Mouse (Mus musculus) stomach, embryonic 16.5 days (tissue): ENCODE measurements around the gene Psmb7. TPM values are rescaled to one million over a fixed set of nuclear protein-coding genes. Genes with fewer than 3 reads are reported as not detected.

Source experiments
- ATAC-seq: fragments of 200-750 bp; cut with Nextera tagmentation; 2 replicates; pipeline ENCODE4 v1.8.0; 2017; ENCODE audit warnings: moderate number of reproducible peaks, moderate TSS enrichment; ENCODE audit not compliant: insufficient read depth, low FRiP score
- H3K27ac ChIP-seq: fragments of 300-500 bp; sonication (generic); 2 replicates; pipeline ENCODE4 v1.5.1; 2014; ENCODE audit warnings: low read length
- H3K27me3 ChIP-seq: fragments of 300-500 bp; sonication (generic); 2 replicates; pipeline ENCODE4 v1.6.1; 2014; ENCODE audit warnings: low read length, control low read depth, mixed read lengths; ENCODE audit not compliant: control insufficient read depth, insufficient read depth
- H3K36me3 ChIP-seq: fragments of 300-500 bp; sonication (generic); 2 replicates; pipeline ENCODE4 v1.6.1; 2014; ENCODE audit warnings: low read length; ENCODE audit not compliant: control insufficient read depth, insufficient read depth
- H3K4me1 ChIP-seq: fragments of 300-500 bp; sonication (generic); 2 replicates; pipeline ENCODE4 v1.6.1; 2014; ENCODE audit warnings: low read length, control low read depth, mixed read lengths; ENCODE audit not compliant: control insufficient read depth, insufficient read depth
- H3K4me2 ChIP-seq: fragments of 300-500 bp; sonication (generic); 2 replicates; pipeline ENCODE4 v1.6.1; 2014; ENCODE audit warnings: low read depth, low read length, mixed read lengths
- H3K4me3 ChIP-seq: fragments of 300-500 bp; sonication (generic); replicated peaks from 2 replicates; pipeline ENCODE4 v1.5.1; 2014; ENCODE audit warnings: mild to moderate bottlenecking, low read length
- H3K9ac ChIP-seq: fragments of 300-500 bp; sonication (generic); 2 replicates; pipeline ENCODE4 v1.6.1; 2014; ENCODE audit warnings: low read length
- H3K9me3 ChIP-seq: fragments of 300-500 bp; sonication (generic); replicated peaks from 2 replicates; pipeline ENCODE4 v1.6.1; 2016; ENCODE audit warnings: low read length, control low read depth; ENCODE audit not compliant: control insufficient read depth
- WGBS: fragments of 180-500 bp; shearing (Covaris S2); extraction: QIAGEN DNeasy Blood & Tissue Kit; methylation state at CpG from one replicate; pipeline ENCODE4 v1.1.7; 2014; 5-methylcytosine and 5-hydroxymethylcytosine counted together
- polyA plus RNA-seq: library from polyadenylated mRNA; unstranded; fragments of >200 nt; fragmentation: Nextera tagmentation; extraction: Ambion mirVana; gene quantifications from 2 replicates; pipeline ENCODE4 v1.2.1, GENCODE M21; 2015

The Psmb7 gene
- polyA plus RNA-seq, 1 experiment from 2014 or later, result 213 TPM

DNA sequence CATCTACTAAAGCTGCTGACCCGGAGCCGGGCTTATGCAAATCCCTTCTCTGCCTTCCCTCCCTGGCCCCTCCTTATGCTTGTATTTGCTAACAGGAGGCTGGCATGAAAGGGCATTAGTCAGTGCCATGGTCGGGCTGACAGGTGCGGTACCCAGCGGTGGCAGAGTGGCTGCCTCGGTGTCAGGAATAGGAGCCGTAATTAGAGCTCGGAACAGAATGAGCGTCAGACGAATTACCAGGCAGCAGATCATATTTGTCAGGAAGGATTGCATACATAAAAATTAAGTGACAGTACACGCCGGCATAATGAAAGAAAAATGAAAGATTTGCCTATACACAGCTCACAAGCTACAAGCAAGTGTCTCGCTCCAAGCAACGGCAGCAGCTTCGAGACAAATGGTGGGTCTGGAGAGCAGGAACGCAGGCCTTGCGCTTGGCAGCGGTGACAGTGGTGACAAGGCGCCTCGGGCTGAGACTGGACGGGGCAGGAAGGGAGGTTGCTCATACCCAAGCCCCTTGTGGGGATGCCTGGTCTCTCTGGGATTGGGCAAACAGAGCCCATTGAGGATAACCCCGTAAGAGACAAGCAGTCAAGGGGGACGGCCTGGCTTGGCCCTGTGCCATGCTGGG lies 71.8 kb downstream of the Psmb7 start:
- H3K4me3 ChIP-seq, result no peak overlapping the region
- no peak for ATAC-seq
- no peak overlapping the region for H3K9ac ChIP-seq
- no peaks in the 10 kb centered on the region for H3K4me1 ChIP-seq
- H3K36me3 ChIP-seq, result peaks cover 35% of the 10 kb centered on the region; the same call in 1 of the 2 replicates
- H3K4me2 ChIP-seq, result no peak overlapping the region
- H3K27me3 ChIP-seq, result no peaks in the 10 kb centered on the region
- WGBS, result 87% methylated on average over 23 of the region's 23 CpGs
- no peaks in the 10 kb centered on the region for H3K9me3 ChIP-seq
- no peak overlapping the region for H3K27ac ChIP-seq

DNA sequence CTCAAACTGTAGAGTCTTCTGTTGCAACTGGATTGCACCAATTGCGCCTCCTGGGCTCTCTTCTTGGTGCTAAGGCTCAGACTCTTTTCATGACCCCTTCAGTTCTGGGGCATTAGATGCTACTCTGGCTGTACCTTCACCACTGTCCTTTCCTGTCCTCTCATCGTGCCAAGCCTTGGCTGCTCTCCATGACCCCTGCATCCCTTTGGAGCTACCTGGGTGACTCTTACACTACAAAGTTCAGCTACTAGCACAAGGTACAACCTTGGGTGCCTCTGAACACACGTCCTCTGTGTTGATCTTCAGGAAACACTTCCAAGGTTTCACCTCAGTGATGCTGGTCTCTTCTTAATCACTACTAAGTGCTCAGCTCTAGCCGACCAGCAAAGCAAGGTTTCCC lies 81.3 kb downstream of the Psmb7 start:
- WGBS, result 89% methylated on average over 4 of the region's 4 CpGs
- no peaks in the 10 kb centered on the region for H3K4me1 ChIP-seq

DNA sequence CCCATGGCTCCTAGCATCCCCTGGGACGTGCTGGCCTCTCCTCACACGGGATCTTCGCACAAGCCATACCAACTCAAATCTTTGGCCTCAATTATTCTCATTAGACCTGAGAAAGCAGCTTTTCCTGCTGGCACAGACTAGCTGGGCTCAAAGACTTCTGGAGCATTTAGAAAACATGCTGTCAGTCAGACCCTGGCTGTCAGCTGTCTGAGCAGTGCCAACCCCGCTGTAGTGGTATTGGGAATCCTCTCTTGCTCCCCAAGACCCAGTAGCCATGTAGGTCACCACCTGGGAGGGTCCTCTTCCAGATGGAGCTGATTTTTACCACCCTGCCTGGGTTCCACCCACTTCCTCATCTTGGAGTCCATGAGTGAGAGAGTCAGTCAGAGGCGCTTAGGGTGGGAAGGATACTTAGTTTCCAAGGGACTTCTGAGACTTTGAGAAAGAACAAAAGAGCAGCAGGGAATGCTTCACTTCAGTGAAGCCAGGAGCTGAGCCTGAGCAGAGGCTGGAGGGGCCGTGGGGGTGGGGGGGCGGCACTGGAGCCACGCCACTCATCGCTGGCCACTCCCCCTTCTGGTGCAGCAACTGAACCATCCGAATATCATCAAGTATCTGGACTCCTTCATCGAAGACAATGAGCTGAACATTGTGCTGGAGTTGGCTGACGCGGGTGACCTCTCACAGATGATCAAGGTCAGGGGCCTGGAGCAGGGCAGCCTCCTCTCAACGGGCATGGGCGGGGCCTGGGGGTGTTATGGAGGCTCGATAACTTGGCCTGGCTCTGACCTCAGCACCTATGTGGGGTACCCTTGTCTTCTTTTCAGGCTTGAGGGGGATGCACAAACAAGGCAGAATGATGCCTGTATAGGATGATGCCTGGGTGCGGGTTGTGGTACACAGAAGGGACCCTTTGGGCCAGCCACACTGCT lies 83.3 kb downstream of the Psmb7 start:
- H3K4me2 ChIP-seq, result no peak overlapping the region
- no peak overlapping the region for H3K27ac ChIP-seq
- WGBS, result 73% methylated on average over 17 of the region's 17 CpGs
- no peaks in the 10 kb centered on the region for H3K9me3 ChIP-seq
- H3K9ac ChIP-seq, result no peak overlapping the region
- H3K27me3 ChIP-seq, result no peaks in the 10 kb centered on the region
- no peak overlapping the region for H3K4me3 ChIP-seq
- ATAC-seq, result no peak
- H3K36me3 ChIP-seq, result peaks cover 13% of the 10 kb centered on the region
- H3K4me1 ChIP-seq, result no peaks in the 10 kb centered on the region

More for the DNA sequence above, 81.3 kb downstream of the Psmb7 start:
- no peak overlapping the region for H3K4me2 ChIP-seq
- peaks cover 13% of the 10 kb centered on the region for H3K36me3 ChIP-seq
- no peak for ATAC-seq
- no peak overlapping the region for H3K9ac ChIP-seq
- H3K27ac ChIP-seq, result no peak overlapping the region
- no peak overlapping the region for H3K4me3 ChIP-seq
- H3K27me3 ChIP-seq, result no peaks in the 10 kb centered on the region
- no peaks in the 10 kb centered on the region for H3K9me3 ChIP-seq

DNA sequence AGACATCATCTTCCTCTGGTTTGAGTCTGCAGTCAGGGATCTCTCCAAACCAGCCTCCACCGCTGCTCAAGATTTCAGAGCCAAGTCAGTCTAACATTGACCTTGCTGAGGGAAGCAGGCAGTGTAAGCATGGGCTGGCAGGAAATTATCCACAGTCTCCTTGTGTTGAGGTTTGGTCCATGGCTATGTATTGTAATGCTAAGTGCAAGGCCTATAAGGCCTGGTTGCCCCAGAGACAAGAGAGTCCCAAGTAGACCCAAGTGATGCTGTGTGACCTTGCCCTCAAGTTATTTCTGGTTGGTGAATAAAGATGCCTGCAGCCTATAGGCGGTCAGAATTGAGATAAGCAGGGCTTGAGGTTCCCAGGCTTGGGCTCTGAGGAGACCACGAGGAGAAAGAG lies 87.2 kb downstream of the Psmb7 start:
- no peak for ATAC-seq
- WGBS, result 86% methylated on average over 3 of the region's 3 CpGs
- Histone ChIP-seq H3K27ac (no peak overlapping the region), H3K9me3 (no peaks in the 10 kb centered on the region), H3K27me3 (no peaks in the 10 kb centered on the region), H3K4me1 (no peaks in the 10 kb centered on the region), H3K36me3 (peaks cover 13% of the 10 kb centered on the region), H3K4me3 (no peak overlapping the region), H3K9ac (no peak overlapping the region), H3K4me2 (no peak overlapping the region)

DNA sequence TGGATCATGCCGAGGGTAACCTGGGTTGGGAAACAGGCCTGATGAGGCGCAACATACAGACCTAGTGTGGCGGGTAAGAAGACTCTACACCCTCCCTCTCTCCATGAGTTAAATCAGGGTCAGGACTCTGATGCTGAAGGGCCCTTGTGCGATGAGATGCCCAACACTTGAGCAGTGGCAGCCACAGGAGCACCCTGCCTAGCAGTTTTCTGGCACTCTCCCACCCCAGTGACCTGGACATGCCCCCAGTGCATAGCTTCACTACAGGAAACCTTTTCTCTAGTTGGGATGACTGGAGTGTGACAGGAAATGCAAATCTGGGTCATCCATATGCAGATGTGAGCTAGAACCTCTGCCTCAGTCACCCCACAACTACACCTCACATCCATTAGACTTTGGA lies 88.2 kb downstream of the Psmb7 start:
- no peak overlapping the region for H3K4me2 ChIP-seq
- no peak for ATAC-seq
- no peaks in the 10 kb centered on the region for H3K4me1 ChIP-seq
- H3K27ac ChIP-seq, result no peak overlapping the region
- H3K9ac ChIP-seq, result no peak overlapping the region
- no peaks in the 10 kb centered on the region for H3K9me3 ChIP-seq
- WGBS, result 80% methylated on average over 4 of the region's 4 CpGs
- H3K36me3 ChIP-seq, result peaks cover 7% of the 10 kb centered on the region
- H3K27me3 ChIP-seq, result no peaks in the 10 kb centered on the region
- no peak overlapping the region for H3K4me3 ChIP-seq

DNA sequence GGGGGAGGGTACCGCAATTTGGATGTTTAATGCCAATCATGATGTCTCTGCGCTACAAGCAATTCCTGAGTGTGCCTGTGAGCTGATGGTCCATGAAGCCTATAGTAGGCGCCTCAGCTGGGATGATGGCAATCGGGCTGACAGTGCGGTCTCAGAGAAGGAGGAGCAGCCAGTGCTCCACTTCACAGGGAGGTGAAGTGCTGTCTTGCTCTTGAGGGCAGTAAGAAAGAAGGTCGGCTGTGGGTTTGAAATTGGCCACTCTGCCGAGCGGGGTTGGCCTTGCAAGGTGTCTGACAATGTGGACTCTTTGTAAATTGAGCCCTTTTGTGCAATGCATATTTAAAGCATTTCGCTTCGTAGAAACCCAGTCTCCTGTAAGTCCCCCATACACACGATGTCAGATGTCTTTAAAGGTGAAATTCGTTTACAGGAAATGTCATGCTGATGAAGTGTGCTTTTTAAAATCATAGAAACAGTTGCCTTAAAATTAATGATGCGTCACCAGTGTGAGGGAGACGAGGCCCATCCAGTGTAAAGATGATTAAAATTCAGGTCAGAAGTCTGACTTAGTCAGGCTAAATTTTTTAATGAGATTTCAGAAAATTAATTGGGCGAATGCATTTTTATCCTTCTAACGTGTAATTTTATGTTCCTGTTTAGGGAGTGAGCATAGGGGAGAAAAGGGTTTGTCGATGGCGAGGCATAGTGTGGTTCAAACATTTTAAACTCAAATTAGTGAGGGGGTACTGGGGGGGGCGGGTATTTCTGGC lies 89.5 kb downstream of the Psmb7 start:
- Histone ChIP-seq H3K4me1 (no peaks in the 10 kb centered on the region), H3K27me3 (no peaks in the 10 kb centered on the region), H3K27ac (no peak overlapping the region), H3K9ac (no peak overlapping the region), H3K9me3 (no peaks in the 10 kb centered on the region), H3K4me2 (no peak overlapping the region), H3K36me3 (0 out of 2 replicates have a peak, but pooled peaks cover 4% of the 10 kb centered on the region), H3K4me3 (no peak overlapping the region)
- ATAC-seq, result no peak
- WGBS, result 53% methylated on average over 19 of the region's 19 CpGs

DNA sequence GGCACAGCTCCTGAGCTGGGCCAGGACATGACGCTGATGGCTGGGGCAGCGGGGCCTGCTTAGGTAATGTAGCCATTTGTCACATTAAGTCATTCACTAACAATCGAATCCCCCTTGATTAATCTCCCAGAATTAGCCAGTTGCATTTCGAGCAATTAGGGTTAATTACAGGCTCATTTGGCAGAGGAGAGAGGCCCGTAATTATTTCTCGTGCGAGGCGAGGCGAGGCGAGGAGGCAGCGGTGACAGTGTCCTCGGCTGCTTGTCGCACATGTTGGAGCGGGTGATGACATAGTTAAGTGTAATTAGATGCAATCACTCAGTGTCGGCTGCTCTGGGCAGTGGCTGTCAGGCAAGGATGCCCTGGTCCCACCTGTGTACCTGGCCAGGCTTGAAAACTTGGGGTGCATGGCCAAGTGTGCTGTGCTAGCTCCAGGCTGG lies 91.9 kb downstream of the Psmb7 start:
- Histone ChIP-seq H3K4me1 (no peaks in the 10 kb centered on the region), H3K27ac (no peak overlapping the region), H3K4me2 (no peak overlapping the region), H3K27me3 (no peaks in the 10 kb centered on the region), H3K9ac (no peak overlapping the region), H3K9me3 (no peaks in the 10 kb centered on the region), H3K4me3 (no peak overlapping the region), H3K36me3 (no peaks in the 10 kb centered on the region)
- WGBS, result 87% methylated on average over 15 of the region's 15 CpGs
- no peak for ATAC-seq

DNA sequence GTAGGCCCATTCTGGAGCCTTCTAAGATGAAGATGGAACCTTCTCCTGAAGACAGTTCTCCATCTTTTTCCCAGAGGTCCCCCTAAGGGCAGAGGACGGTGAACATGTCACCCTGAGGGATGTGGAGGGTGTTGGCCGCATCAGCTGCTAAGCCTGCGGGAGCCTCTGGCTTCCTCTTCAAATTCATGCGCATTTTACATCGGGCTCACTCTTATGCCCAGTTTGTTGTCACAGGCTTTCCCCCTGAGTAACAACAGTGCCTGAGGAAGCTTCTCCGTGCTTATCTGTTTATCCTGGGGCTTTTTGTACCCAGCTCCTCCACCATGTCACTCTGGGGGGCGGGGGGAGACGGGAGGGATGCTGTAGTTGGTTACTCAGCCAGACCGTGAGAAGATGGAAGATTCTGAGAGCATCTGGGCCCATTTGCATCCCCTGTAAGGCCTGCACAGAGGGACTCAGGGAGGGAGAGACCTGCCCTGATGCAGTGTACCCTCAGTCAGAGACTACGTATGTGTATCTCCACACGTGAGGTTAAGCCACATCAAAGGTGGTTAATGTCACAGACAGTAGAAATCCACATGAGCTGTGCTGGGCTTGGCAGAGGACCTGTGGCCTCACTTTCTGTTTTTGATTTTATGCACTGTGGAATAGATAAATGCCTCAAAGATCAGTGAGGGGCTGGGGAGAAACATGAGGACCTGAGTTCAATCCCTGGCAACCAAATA lies 95.9 kb downstream of the Psmb7 start:
- no peaks in the 10 kb centered on the region for H3K36me3 ChIP-seq
- H3K27me3 ChIP-seq, result no peaks in the 10 kb centered on the region
- H3K27ac ChIP-seq, result no peak overlapping the region
- no peaks in the 10 kb centered on the region for H3K9me3 ChIP-seq
- H3K4me3 ChIP-seq, result no peak overlapping the region
- no peak for ATAC-seq
- no peak overlapping the region for H3K9ac ChIP-seq
- 73% methylated on average over 11 of the region's 11 CpGs for WGBS
- no peak overlapping the region for H3K4me2 ChIP-seq
- peaks cover 32% of the 10 kb centered on the region for H3K4me1 ChIP-seq
